Mouse (Mus musculus) T-helper 2 cell (primary cell): ENCODE measurements at regions not wholly inside any gene's neighbourhood (a gene's known extent, or its start where the extent isn't known, plus 50 kb on each side); places are given as distances from the start of the nearest gene placed in this dataset.

Experiments used
- in situ Hi-C: fragments of 300-600 bp; cut with MboI, MseI; formaldehyde crosslinking; loops from one replicate; pipeline ENCODE4 v1.15.1; 2025; ENCODE audit warnings: high pct_unique_total_duplicates

DNA sequence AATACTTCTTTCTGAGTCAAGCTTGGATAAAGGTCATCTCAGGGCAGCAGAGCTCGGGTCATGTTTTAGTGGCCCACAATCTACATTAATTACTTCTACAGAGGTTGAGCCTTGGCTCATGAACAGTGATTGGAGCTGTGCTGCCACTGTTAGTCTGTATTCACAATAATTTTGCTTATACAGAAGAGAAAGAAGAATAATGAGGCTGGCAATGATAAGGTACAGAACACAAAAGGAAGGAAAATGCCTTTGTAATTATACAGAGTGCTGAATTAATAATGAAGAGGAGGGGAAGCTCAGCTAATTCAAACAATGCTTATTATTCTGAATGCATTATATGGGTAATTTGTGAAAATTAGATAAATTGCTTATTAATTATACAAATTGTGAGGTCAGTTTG is 573.9 kb upstream of the Cblb start:
- in situ Hi-C loops: no loop called here

DNA sequence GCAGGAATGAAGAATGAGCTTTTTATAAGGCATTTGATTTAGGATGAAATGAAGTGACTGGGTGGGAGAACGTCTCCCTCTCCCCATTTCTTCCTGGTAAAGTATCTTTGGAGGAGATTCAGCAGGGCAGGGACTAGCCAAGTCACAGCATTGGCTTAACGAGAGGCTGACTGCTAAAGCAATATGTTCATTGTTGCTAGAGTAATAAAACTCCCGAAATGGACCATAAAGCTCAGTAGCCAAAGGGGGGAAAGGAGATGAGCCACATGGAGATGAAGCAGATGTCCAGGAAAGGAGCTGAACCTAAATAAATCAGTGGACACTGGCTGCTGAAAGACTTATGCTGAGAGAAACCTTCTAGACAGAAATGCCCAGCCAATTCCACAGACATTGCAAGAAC is 555.3 kb upstream of the Cblb start:
- in situ Hi-C loops: no loop called here

DNA sequence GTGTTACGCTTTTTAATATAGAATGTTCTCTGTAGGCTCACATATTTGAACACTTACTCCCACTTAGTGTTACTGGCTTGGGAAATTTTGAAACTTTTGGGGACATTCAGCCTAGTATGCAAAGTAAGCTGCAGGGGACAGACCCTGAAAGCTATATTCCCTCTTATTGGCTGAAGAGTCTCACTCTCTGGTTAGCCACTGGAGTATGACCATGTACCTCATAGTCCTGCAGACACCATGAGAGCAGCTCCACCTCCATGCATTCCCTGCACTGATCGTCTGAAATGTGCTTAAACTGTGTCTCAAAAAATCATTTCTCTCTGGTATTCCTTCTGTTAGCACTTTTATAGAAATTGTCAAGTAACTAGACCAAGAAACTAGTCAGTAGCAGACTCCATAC is 534.9 kb upstream of the Cblb start:
- in situ Hi-C loops: loop anchor here (10.0 kb wide), 2 partner anchors 179 to 979 kb away; no protein-coding TSS in a partner anchor

DNA sequence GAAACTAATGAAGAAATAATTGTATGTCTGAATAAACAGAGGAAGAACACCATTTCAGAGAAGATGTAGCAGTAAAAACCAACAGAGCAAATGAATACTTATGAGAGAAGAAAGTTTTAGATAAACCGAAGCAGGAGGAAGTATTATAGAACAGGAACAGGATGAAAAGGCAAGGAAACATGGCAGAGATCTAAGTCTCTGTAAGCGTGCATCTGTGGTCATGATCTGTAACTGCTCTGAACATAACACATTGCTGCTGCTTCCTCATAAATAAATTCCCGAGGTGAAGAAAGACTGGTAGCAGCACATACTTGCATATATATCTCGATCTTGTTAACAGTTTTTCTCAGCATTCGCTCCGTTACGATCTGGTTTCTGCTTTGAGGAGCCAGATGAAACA is 533.2 kb upstream of the Cblb start:
- in situ Hi-C loops: loop anchor here (10.0 kb wide), 2 partner anchors 177 to 977 kb away; no protein-coding TSS in a partner anchor

DNA sequence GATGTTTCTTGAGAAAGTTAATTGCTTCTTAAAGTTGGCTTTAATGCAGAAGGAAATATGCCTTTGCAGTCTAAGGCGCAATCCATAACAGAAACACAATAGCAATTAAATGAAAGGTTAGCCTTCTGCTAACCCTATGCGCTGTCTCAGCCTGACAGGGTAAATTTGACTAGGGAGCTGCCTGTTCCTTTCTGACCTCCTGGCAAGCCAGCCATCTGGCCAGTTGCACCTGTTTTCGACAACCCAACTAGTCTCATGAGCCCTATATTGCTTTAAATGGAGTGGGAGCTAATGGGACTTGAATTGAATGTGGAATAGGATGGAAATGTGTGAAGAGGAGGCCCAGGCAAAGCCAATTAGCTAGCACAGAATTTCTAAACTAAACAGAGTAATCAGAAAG is 513.9 kb upstream of the Cblb start:
- in situ Hi-C loops: no loop called here

DNA sequence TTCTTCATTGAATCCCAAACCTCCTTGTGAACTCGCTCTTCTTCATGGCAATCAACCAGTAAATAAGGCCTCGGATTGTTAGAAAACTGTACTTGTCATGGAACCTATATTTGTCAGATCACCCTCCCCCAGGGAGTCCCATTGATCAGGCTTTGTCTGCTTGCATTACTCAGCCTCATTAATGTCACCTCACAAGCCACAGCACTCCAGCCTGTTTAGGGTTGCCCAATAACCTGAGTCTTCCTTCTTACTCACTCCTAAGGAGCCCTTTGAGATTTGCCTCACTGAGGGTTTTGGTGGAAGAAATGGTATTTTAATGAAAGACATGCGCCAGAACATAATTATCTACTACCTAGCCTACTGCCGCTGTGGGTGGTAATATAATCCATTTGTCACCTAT is 510.3 kb upstream of the Cblb start:
- in situ Hi-C loops: no loop called here

DNA sequence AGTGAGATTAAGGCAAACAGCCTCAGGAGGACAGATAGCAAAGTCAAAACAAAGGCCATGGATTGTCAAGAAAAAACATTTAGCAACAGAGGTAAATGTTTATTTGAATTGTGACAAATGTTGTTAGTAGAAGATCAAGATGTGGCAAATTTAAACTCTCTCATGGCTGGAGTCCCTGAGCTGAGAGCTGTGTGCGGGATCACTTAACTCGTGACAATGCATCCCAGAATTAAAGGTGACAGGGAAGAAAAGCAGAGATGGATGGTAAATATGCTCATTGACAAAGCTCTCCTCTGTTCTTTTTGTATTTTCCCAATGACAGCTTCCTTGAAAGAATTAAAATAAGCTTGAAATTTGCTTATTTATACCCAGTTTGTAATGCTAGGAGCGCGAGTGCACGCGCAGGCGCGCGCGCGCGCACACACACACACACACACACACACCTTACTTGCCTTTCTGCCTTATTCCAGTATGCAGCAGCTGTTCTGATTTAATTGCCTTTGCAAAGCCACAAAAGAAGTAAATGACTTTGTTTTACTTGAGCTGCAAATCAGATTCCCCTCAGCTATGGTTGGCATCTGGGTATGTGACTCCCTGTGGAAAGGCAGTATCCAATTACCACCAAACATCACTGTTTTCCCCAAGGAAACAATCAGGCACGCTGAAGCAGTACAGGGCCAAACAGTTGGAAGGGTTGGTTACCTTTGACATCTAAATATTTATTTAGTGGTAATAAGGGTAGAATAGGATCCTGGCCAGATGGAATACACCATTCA is 509.5 kb upstream of the Cblb start:
- in situ Hi-C loops: no loop called here

DNA sequence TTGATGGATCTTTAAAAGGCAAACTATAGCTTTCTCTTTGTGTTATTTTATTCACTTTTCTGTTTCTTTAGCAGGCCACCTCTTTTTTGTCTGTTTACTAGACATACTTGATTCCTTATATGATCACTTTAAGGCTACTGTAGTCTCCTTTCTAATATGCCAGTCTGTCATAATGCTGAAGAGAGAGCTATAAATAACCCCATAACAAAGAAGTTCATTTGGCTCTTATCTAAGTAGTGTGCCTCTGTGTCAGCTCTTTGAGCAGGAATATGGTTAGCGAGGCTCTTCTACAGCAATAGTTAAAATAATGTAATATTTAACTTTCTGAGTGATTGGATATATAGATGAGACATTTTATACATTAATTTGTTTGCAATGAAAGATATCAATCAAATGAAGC is 507.0 kb upstream of the Cblb start:
- in situ Hi-C loops: no loop called here

DNA sequence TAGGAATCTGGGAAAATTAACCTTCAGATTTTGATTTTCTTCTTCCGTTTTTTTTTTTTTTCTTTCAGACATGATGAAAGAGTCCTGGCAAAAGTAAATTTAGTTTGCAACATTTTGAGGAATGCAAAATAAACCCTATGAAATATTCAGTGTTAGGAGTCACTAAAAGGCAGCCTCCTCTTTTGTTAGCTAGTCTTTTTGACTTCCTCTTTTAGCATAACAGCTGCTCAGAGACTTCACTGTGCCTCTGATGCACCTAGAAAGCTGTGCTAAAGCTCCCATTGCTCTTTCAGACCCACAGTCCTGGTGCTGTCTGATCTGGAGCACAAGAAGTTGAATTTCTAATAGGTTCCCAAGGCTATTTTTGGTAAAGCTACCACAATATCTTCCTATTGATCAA is 498.5 kb upstream of the Cblb start:
- in situ Hi-C loops: loop anchor here (10.0 kb wide), 1 partner anchor 112 kb away; no protein-coding TSS in a partner anchor

DNA sequence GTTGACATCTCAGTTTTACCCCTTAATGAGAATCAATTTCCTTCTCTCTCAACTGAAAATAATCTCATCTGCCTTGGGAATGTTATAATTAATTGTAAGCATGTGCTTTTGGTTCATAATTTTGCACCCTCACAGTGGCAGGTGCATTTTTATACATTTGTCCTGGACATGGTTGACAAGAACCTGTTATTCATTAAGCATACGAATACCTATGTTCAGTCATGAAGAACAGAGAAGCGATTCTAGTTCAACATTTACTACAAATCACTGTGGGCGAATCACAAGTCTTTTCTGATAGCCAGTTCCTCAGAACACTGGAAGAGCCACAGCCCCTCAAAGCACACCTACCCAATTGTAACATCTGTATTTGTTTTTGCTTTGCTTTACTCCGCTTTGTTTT is 487.3 kb upstream of the Cblb start:
- in situ Hi-C loops: no loop called here

DNA sequence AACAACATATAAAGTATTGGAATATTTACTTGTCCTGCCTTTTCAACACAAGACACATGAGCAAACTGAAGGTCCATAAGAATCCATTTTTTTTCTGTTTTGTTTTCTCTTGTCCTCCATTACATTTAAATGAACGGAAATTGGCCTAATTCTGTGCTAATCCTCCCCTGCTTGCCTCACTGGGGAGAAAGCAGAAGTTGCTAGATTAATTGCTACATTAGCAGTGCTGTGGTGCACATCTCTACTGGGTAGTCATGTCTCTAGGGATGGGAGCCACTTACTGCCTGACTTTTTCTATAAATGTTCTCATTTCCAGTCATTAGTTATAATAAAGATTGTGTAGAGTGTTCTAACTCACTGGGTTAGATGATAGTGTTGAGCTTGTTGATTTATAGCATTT is 484.0 kb upstream of the Cblb start:
- in situ Hi-C loops: no loop called here

DNA sequence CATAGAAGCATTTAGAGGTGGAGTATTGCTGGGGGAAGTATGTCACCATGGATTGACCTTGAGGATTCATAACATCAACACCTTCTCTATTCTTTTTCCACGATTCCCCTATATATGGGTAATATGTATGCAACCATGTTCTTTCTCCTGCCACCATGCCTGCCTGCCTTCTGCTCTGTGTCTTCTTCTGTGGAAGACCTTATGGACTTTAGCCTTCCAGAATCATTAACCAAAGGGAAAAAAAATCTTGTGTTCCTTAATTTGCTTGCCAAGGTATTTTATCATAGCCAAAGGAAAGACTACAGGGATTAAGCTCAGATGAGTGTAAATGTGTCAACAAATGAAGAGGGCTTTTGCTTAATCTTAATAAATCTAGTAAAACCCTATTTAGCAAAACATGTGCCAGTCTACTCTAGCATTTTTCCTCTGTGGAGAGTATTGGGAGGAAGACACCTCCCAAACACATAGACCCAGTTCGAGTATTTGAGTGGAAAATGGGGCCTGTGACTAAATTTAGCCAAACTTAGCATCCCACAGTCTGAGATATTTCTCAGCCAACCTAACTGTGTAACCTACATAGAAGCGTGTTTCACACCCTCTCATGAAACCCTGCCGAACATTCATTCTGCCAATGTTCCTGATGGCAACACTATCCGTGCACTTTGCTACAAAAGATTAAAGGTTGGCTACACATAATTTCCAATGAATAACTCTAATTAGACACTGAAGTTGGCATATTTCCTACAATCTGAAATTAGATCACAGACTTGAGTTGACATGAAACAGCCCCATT is 468.0 kb upstream of the Cblb start:
- in situ Hi-C loops: no loop called here

DNA sequence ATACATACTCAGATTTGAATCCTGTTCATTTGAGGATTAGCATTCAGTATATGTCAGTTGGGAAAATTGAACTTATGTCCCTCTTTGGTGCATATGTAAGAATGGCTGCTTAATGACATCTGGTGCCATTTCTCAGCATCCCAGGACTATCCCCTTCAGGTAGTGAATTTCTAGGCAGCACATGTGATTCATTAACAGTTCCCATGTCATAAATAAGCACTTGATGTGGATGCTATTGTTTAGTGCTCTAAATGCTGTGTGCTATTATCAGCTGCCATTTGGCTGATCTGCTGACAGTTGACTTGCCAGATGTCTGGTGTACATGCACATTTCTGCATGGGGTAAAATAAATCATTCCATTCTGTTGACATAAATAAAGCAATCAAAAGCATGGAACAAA is 467.0 kb upstream of the Cblb start:
- in situ Hi-C loops: no loop called here

DNA sequence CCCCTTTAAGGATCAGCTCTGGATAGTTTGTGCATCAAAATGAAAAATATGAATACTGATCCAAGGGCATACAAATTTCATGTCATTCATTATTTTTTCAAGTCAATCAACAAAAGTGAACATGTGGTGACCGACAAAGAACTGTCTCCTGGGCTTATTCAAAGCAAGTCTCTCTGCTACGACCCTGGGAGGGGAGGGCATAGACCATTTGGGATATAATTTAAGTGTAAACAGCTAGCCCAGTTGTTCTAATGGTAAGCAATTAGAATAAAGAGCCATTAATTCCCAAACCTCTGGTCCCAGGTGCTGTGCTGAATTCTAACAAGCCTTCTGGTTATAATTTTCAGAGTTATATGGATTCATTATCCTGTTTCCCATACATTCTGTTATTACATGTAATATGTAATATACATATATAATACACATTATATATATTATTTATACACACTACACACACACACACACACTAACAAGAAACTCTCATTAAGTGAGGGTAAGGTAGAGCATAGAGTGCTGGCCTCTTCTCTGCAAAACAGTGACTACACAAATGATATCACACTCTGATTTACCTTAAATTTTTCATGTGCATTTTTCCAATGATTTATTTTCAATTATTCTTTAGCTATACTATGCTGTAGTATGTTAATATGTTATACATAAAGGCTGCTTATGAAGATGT is 453.0 kb upstream of the Cblb start:
- in situ Hi-C loops: no loop called here

DNA sequence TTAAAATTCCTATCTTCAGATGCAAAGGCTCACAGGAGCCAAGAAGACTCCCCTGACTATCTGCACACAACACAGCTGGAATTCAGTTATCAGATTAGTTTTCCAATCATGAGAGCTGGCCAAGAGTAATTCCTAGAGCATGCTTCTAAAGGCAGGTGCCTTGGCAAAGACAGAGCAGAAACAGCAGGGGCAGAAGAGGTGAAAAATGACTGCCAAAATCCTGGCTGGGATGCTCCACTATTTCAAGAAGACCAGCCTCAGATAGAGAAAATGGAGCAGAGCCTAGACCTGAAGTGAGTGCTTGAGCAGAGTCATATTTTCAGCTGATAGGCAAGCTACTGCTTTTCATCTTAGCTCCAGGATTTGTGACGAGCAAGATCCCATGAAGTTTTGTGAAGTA is 450.5 kb upstream of the Cblb start:
- in situ Hi-C loops: no loop called here

DNA sequence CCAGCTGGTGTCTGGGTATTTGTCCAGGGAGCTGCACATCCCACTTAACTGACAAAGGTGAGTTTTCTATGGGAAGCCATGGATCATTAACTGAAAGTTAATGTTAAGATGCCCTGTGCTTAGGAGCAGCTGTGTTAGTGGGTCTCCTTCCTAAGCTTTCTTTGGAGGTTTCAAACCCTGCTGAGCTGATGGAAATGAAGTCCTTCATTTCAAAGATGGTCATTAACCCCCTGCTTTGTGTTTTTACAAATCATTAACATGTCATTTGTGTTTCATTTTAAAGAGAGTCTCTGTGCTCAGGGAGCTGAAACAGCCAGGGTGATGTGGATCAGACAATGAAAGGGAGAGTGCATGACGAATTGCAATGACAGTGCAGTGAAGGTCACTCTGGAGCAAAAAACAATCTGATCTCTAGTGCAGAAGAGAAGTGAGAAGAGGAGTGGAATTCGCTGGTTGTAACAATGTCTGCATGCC is 441.1 kb upstream of the Cblb start:
- in situ Hi-C loops: no loop called here

DNA sequence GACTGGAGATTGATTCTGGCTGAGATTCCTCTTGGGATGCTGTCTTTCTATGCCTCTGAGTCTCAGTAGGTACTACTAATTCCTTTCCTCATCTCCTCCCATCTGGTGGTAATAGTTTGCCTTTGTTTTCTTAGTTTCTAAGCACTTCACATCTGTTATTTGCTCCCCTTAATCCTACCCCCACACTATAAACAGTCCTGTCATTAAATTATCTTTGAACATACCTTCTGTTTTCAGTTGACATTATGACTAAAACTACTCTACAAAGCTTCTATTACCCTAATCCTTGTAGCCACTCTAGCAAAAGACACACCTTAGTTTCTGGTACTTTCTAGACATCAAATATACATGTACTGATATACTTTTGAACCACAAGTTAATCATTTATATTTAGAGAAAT is 413.4 kb upstream of the Cblb start:
- in situ Hi-C loops: no loop called here

DNA sequence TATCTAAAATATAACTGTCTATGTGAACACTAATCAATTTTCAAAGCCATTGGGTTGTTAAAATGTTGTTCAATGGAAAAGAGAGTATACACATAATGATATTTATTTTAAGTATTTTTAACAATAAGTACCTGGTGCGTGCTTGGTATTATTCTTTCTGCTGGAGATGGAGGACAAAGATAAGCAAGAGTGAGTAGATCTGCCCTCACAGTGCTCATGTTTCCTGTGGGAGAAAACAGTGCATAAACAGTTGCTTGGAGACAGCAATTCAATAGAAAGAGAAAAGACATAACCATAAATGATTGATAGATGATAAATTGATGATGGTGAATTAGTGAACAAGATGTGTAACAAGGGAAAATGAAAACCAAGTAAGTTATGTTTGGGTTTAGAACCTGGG is 384.4 kb upstream of the Cblb start:
- in situ Hi-C loops: loop anchor here (10.0 kb wide), 1 partner anchor 112 kb away; no protein-coding TSS in a partner anchor

DNA sequence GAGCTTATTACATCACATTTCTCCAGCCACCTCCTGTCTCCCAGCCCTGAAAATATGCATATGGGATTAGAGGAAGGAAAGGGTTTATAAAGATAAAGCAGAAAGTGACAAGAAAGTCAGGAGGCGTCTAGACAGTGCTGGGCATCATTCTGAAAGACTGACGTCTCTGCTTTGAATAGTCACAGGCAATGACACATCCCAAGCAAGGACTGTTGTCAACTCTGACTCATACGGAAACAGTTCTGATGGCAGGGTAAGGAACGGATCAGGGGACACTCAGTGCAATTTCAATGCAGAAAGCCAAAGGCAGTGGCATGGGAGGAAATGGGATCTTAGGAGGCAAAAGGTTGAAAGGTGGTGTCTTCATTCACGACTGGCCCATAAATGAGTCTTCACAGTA is 380.9 kb upstream of the Cblb start:
- in situ Hi-C loops: no loop called here

DNA sequence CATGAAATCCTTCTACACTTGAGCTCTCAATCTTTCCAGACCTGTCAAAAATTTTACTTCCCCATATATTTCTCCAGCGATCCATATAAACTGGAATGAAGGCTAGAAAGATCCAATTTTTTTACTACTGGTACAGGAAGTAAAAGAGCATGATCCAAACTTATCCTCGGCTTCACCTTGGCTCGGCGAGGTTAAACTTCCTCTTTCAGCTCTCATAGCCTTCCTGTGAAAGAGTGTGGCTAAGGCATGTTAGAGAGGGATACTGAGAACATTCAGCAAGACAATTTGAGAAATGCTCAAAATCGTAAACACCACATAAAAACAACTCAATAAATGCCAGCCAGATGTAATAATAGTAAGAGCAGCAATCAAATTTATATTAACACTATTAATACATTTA is 380.3 kb upstream of the Cblb start:
- in situ Hi-C loops: no loop called here

DNA sequence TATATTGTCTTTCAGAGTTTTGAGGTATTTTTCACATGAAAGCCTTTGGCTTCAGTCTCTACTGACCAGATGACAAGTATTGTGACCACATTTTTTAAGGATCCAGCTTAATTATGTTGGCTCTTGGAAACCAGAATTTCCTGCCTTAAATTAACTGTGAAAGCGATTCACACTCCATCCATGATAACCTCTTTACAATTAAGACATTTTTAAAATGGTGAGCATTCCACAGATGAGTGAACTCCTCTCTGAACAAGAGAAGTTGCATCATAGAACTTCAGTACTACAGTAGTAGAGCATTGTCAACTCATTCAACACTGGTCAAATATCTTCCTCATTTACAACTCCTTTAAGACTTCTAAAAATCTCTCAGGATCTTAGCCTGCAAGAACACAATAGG is 369.3 kb upstream of the Cblb start:
- in situ Hi-C loops: loop anchor here (5.0 kb wide), 1 partner anchor 46 kb away; no protein-coding TSS in a partner anchor

DNA sequence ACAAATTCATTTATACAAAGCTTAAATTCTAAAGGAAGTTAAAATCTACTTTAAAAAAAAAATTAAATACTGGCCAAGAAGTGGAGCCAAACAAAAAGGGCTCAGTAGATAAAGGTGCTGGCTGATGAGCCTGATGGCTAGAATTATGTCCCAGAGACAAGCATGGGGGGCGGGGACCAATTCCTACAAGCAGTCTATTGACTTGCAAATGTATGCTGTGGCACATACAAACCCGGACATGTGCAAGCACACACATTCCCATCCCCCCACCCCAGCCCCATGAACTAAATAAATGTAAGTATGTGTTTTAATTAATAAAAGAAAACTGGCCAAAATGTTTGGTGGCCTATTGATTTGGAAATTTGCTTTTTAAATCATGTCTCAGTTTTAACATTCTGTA is 366.7 kb upstream of the Cblb start:
- in situ Hi-C loops: loop anchor here (5.0 kb wide), 1 partner anchor 43 kb away; no protein-coding TSS in a partner anchor
